Mouse (Mus musculus) mouse trophoblast stem cell (cell line): ENCODE results near the gene Taf3.

Experiments used
- in situ Hi-C, 2 experiments: fragments of 300-500 bp; cut with MseI, MboI; formaldehyde crosslinking; loops; 2 replicates in 1 of 2; 3 replicates in 1 of 2; pipeline ENCODE4 v1.15.1; 2025

Gene Taf3

DNA sequence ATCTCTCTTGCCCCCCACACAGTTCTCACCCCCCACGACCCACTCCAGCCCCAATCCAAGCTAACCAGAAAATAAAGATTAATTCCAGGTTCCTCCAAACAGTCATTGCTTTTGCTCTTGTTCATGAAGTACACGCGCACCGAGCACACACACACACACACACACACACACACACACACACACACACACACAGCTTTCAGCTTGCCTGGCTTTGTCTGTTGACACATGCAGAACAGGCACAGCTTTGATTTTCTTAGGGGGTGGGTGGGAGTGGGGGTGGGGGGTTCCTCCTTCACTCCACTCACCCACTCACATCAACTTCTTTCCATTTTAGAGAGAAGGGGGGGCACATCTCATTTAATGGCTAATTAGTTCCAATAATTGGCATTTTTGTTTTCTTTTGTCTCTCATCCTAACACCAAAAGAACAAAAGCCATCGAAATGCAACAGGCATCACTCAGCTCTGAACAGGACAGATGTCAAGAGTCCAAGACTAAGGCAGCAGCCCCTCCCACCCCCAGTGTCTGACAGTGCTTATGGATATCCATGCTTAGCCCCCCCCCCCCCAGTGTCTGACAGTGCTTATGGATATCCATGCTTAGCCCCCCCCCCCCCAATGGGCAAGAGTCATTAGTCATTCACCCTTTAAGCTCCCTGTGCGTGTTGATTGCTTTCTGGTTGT is 155.0 kb downstream of the Taf3 start:
- in situ Hi-C loops, result loop anchor here in 1 of 2 experiments (25.0 kb wide), 1 partner anchor 431 kb away; no protein-coding TSS in a partner anchor

DNA sequence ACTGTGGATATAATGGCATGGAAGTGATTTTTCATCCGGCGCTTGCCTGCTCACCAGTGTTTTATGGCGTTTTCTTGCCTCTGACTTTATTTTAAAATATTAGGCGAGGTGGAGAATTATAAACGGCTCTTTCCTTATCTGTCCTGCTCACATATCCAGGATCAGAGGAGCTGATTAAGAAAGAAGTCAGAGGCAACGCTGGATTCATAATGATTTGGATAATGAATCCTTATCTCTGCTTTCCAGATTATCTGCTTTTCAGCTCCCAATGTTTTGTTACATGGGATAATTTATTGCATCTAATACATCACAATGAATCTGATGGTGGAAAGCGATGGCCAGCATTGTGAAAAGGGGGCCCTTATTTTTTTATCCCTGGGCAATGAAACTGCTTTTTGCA is 155.9 kb downstream of the Taf3 start:
- in situ Hi-C loops, result loop anchor here in 1 of 2 experiments (25.0 kb wide), 1 partner anchor 430 kb away; no protein-coding TSS in a partner anchor

DNA sequence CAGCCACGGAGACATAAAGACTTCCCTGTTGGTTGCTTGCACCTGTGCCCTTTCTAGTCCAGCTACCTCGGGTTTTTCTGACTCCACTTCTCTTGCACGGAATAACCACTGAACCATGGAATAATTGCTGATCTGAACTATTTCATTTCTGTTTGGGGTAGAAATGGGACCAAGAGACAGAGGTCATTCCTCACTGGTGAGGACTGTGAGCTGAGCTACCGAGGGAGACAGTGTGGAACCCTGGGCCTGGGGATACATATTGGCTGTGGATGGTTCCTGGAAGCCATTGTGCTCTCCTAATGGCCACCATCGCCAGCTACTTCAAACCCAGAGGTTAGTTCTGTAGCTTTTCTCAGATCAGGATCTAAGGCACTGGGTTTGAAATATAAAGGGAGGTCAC is 157.5 kb downstream of the Taf3 start:
- in situ Hi-C loops, result loop anchor here in 1 of 2 experiments (25.0 kb wide), 1 partner anchor 429 kb away; no protein-coding TSS in a partner anchor

DNA sequence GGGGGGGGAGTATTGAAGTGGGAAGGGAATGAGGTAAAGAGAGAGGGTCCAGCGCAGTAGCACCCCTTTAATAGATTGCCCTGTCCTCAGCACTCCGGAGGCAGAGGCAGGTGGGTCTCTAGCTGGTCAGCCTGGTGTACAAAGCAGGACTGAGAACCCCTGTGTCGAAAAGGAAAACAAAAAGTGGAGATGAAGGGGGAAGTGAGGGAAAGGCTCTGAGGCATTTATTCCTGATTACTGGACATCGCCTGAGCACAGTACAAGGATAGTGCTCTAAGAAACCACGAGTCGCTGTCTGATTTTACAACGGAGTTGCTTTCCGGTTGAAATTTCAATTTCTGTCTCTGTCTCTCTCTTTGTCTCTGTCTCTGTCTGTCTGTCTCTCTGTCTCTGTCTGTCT is 158.1 kb downstream of the Taf3 start:
- in situ Hi-C loops, result loop anchor here in 1 of 2 experiments (25.0 kb wide), 1 partner anchor 428 kb away; no protein-coding TSS in a partner anchor

DNA sequence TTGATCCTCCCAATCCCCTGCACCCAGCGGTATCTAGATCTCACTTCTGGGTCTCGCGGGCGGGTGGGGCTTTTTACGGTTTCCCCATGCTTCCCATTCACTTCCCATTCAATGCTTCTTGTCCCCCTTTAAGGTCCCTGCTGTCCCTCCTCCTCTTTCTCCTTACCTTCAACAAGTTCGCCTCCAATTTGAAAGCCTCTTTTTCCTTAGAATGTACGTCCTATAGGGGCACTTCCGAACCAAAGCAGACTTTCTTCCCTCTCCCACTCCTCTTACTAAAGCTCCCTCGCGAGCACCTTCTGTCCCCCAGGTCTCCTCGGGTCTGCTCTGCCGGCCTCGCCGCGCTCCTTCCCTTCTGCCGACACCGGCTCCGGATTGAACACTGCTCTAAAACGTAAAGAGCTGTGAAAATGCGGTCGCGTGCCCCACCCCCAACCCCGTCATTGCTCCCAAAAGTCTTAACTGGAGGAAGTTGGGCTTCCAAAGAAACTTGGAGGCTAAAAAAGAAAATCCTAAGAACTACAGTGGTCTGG is 158.7 kb downstream of the Taf3 start, which contains the start of gene Gata3:
TSS of gene Gata3 (minus strand) at position 384 of the 533 bp plus-strand sequence.
- in situ Hi-C loops, result loop anchor here in 1 of 2 experiments (25.0 kb wide), 1 partner anchor 427 kb away; no protein-coding TSS in a partner anchor

DNA sequence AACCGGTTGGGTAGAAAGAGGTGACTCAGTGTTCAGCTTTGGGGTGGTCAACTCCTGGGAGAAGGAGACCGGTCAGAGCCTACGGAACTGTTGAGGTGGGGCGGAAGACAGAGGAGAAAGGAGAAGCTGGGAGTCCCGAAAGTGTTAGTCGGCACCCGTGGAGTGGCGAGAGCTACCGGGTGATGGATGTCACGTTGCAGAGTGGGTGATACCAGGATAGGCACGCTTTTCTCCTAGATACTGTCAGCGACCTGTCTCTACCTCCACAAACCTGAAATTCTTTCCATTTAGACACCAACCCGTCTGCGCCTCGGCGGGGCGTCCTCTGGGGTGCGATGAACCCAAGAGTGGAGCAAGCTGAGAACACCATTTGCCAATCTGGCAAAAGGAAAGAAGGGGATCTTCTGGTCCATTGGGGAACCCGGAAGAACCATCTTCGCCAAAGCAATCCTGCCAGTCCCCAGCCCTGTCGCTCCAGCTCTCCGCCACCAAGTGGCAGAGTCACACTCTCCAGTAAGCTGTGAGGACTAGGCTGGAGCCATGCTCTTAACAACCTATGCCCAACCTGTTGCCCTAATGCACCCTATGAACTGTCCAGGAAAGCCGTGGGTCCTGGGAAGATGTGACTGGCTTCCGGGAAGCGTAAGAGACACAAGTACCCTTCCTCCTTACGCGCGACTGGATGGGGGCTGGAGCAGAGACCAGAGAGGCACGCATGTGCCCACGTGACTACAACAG is 159.3 kb downstream of the Taf3 start, which contains the start of gene 9230102O04Rik:
TSS of gene 9230102O04Rik (minus strand) at position 628 of the 738 bp plus-strand sequence.
- in situ Hi-C loops, result loop anchor here in 1 of 2 experiments (25.0 kb wide), 1 partner anchor 427 kb away; no protein-coding TSS in a partner anchor

DNA sequence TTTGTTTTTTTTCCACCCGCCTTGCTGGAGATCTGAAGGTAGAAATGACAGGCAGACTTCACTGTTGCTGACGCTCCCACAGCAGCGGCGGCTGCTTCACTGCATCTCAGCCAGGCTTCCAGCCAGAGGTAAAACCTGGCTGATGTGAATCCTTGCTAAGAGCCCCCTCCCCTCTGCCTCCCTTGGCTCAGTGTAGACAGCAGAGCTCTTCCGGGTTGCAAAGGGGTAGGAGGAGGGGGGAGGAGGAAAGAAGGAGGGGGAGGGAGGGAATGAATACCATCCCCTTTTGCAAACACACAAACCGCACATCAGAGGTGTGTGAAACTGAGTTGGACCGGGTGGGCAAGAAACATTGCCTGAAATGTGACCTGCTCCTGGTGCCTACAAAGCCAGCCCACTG is 160.8 kb downstream of the Taf3 start:
- in situ Hi-C loops, result loop anchor here in 1 of 2 experiments (25.0 kb wide), 1 partner anchor 425 kb away; no protein-coding TSS in a partner anchor

DNA sequence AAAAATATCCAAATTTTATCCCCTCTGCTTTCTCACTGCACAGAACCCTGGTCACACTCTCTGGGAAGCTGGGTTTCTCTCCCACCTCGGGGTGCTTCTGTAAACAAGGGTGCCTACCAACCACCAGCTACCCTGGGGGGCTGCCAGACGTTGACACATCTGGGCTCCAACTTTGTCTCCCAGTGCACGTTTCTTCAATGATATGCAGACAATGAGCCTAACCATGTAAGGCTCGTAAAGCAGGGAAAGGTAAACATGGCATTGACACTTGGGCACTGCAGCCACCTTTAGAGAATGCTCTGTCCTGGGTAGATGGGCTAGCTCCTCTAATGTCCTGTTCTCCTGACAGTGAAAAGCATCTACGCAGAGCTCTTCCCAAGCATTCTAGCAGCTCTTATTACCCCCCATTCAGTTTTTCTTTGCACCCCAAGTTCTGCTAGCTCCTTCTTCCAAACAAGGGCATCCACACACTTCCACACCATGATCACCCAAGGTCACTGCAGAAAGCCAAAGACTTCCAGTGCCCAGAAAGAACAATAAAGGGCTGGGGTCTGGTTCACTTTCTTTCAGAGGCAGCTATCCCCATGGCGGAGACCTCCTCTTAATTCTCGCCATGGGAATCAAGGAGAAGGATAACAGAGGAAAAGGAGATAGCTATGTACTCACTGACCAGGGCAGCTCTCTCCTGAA is 161.3 kb downstream of the Taf3 start:
- in situ Hi-C loops, result loop anchor here in 1 of 2 experiments (25.0 kb wide), 1 partner anchor 425 kb away; no protein-coding TSS in a partner anchor

DNA sequence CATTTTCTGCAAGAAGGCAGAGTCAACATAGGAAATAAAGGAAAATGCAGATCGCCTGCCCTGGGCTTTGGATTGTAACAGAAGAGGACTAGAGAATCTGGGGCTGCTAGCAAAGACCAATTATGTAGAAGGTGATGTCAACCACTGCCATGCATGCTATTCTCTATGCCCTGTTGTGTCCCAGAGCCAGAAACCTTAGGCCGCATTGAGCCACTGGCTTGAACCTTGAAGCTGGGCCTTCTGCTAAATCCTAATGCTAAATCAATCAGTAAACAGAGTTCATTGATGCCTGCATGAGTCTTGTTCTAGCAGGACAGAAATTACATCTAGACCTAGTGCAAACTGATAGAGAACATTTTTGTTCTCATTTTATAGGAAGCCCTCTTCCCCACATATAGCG is 162.4 kb downstream of the Taf3 start:
- in situ Hi-C loops, result loop anchor here in 1 of 2 experiments (25.0 kb wide), 1 partner anchor 424 kb away; no protein-coding TSS in a partner anchor

DNA sequence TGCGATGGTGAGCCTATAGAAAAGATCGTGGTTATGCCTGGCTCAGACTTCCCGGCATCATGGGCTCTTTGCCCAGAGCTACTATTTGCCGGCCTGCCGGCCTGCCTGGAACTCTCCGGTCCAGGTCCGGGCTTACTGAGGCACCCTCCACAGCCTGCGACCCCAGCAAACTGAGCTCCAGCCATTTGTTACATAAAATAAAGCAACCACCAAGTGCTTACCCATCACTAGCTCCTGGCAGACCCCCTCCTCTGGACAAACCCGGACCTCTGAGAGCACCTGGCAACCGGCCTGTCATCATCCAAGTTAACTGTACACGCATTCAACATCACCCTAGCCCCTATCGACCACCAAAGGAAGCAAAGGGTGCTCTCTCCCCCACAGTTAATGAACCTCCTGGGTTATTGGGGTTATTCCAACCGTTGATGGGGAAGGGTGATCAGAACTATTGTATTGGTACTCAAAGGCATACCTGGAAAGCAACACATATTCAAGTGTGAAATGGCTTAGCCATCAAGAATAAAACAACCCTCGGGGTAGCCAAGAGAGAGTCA is 163.1 kb downstream of the Taf3 start:
- in situ Hi-C loops, result loop anchor here in 1 of 2 experiments (25.0 kb wide), 1 partner anchor 423 kb away; no protein-coding TSS in a partner anchor

DNA sequence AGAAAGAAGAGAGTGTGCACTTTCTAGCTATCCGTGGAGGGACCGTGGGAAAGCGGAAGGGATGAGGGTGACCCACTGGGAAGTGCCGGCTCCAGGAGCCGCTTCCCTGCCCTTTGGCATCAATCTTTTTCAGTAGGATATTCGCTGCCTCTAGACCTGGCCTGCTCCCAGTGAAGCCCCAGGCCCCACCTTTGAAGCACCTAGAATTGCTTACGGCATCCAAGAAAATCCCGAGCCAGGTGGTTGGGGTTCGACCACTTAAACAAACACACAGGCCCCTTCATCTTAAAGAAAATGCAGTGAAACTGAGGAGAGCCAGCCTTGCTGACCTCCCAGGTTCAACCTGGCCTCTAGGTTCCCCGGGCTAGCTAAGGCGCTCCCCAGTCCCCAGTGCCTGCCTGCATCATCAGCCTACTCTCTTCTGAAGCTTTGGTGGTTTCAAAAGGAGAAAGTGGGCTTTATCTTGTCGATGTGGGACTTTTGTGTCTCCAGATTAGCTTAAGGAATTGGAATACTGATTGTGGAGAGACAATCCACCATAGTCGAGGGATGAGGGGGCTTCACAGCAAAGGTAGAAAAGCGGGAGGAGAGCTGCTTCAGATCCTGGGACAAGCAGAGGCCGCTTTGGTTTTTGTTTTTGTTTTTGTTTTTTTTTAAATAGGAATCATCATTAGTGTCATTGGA is 163.7 kb downstream of the Taf3 start:
- in situ Hi-C loops, result loop anchor here in 1 of 2 experiments (25.0 kb wide), 1 partner anchor 422 kb away; no protein-coding TSS in a partner anchor

DNA sequence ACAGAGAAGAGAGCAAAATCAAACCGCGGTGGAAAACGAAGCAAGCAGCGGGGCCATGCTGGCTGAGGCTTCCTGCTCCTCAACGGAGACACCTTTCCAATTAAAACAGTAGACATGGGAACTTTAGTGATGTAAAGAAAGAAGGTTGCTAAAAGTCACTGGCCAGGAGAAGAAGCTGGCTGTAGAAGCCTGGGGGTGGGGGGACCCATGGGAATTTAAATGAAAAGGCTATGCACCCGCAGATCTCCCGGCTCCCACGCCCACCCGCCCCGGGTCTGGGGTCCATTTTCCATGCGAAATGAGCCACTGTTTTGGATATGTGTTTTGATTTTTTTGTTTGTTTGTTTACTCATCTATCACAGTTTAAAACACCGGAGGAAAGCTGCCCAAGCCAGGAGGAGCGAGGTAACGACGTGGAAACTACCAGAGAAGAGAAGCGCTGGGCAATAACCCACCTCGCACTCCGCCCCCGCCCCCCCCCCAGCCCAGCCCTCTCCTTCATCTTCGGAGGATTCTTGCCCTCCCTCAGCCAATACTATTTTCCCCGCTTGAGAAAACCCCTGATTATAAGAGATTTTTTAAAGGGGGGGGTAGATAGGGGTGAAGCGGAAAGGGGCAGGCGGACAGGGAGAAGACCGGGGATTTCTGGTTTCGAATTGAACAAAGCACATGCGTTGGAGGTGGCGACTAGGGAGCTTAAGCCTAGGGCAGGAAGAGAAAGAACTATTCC is 164.4 kb downstream of the Taf3 start:
- in situ Hi-C loops, result loop anchor here in 1 of 2 experiments (25.0 kb wide), 1 partner anchor 422 kb away; no protein-coding TSS in a partner anchor

DNA sequence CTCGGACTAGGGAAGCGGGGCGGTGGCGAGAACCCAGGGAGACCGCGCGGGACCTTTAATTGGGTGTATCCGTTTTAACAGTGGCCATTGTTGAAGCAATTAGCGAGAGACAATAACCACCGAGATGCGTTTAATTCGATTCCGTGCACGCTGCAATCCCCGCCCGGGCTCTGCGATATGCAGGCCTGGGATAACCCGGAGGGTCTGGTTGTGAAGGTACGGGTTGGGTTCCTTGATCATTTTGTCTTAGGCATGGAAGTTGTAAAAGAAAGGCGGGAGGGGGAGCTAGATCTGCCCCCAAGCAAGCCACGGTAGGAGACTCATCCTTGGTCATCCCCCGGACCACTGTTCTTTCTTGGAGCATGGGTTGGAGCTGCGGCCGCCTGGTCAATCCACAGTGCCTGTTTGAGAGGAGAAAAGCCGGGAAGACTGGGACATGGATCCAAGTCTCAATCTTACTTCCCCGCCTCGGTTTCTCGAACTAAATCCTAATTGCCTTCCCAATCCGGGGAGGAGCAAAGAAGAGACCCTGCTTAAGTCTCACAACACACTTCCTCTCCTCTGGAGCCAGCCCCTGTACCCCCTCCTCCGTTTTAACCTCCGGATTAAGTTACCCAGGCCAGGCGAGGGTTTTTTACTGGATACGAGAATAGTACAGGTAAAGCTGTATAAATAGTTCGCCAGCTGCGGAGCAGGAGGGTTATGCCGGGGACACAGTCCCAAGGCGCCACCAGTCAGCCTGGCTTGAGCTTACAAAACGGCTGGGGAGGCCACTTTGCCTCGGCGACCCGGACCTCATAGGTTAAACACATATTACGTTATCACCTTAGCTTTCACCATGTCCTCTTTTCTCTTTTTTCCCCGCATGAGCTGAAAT is 165.2 kb downstream of the Taf3 start:
- in situ Hi-C loops, result loop anchor here in 1 of 2 experiments (25.0 kb wide), 1 partner anchor 421 kb away; no protein-coding TSS in a partner anchor

DNA sequence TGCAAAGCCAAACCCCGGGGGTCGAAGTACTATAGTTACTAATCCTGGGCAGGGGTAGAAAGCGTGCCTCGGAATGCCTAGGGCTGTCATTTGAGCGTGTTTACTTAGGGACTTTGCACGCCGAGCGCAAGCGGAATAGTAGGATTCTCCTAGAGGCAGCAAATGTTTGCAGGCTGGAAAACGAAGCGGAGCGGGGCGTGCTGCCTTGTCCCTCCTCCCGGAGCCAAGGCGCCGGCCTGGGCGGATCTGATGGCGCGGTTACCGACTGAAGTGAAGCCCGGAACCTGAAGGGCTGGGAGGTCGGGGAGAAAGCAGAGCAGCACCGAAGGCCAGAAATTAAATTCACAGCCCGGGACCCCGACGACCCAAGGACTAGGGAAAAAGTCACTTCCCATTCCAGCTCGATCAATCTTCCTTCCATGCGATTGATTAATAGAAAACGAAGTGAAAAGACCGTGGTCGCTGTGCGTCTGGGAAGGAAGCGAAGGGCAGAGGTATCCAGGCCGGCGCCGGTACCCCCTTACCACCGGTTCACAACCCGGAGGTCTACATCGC is 165.9 kb downstream of the Taf3 start:
- in situ Hi-C loops, result loop anchor here in 1 of 2 experiments (25.0 kb wide), 1 partner anchor 420 kb away; no protein-coding TSS in a partner anchor

DNA sequence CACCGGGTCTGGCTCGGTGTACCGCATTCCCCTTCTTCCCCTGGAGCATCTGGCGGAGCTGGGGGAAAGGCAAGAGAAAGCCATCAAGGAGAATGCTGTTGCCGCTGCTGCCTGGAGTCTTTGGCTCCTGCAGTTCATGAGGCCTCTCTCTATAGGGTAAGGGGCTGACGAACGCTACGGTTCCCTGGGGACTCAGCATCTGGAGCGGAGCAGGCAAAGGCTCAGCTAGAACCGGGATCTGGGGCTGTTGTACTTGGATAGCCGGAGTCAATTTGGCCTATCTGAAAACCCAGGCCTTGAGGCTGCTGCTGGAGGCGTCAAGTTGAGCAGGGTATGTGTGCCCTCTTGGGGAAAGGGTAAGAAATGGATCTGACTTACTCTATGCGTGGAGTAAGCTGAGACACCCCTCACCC is 166.8 kb downstream of the Taf3 start:
- in situ Hi-C loops, result loop anchor here in 1 of 2 experiments (25.0 kb wide), 1 partner anchor 419 kb away; no protein-coding TSS in a partner anchor

DNA sequence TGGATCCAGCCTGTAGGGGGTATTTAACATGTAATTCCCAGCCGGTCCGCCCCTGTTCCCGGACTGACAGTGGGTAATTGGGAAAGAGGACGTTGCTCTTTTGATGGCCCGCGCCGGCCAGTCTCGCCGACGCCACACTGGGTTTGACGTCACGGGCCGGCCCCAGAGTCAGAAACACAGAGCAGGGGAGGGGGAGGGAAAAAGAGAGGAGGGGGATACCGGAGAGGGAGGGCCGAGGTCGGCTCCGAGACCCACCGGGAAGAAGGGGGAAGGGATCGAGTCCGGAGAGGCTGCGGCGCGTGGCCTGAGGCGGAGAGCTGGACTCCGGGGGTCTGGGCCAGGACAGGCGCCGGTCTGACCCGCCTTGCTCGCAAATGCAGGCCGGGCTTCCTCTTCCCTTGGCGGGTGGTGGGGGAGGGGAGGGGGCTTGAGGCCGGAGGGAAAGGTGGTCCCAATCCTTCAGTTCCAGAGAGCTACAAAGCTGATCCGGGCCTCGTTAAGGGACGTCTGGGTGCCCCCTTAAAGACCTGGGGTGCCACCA is 167.3 kb downstream of the Taf3 start, which contains the start of gene 4930412O13Rik:
TSS of gene 4930412O13Rik (plus strand) at position 202 of the 541 bp plus-strand sequence.
- in situ Hi-C loops, result loop anchor here in 1 of 2 experiments (25.0 kb wide), 1 partner anchor 419 kb away; no protein-coding TSS in a partner anchor

DNA sequence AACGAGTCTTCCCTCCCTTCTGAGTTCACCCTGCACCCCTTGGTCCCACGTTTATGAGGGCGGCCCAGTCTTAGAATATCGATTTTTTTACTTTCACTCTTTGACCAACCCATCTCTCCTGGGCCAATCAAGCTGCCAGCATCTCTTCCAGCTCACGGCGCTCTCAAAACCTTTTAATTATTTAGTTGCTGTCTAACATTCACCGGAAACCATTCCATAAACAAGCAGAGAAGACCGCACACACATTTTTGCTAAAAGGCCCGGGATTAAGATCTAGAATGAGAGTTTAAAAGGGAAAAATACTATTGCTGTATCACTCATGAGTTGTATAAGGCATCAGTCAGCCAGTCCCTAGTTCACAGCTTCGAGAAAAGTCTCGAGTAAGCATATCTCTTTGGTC is 168.1 kb downstream of the Taf3 start:
- in situ Hi-C loops, result loop anchor here in 1 of 2 experiments (25.0 kb wide), 1 partner anchor 418 kb away; no protein-coding TSS in a partner anchor
